Mouse (Mus musculus) erythroblast, embryonic 14.5 days (primary cell): Measurements from ENCODE around the gene Tmem50a.

Experiments
- GATA1 ChIP-seq: IDR thresholded peaks from 2 replicates; pipeline ENCODE4 v1.6.1; 2012; ENCODE audit warnings: low read length, inconsistent platforms, mixed read lengths
- TAL1 ChIP-seq: IDR thresholded peaks from 3 replicates; pipeline ENCODE4 v1.6.1; 2012; ENCODE audit warnings: low read length, inconsistent platforms, mixed read lengths

DNA sequence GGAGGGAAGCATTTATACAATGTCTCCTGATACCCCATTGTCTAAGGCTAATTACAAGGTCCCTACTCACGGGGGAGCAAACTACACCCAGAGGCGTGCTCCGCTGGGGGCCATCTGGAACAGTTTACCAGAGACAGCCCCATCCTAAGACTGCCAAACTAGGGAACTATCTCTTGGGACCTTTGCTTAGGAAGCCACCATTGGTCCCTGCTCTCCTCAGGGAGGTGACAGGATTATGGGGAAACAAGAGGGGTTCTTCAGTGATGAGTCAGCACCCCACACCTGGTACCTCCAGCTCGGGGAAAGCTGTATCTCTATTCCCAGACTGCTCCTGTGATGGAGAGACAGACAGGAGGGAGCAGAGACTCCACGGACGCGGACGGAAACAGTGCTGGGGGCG is 46.3 kb downstream of the Tmem50a start:
- TF ChIP-seq GATA1 (no peak), TAL1 (no peak; the same call in 2 of the 3 replicates)
